Mouse (Mus musculus): ENCODE measurements at regions not wholly inside any gene's neighbourhood (a gene's known extent, or its start where the extent isn't known, plus 50 kb on each side); places are given as distances from the start of the nearest gene placed in this dataset.

- TF ChIP-seq CTCF (IDR thresholded peaks at IDR 0.05; ENCODE audit: insufficient read depth, low read depth, low read length) (no peak), POLR2A (IDR thresholded peaks at IDR 0.05; ENCODE audit: insufficient read depth, low read depth, low read length) (no peak)
Measured at GRCm38 (mm10) chr5:119338711-119339110, 331.8 kb upstream of the Tbx3 start.
